Mouse (Mus musculus): ENCODE measurements around the gene H1foo. TPM values are rescaled to one million over a fixed set of nuclear protein-coding genes. Genes with fewer than 3 reads are reported as not detected.
A peak's percentile ranks its signal among the peaks of the same experiment; 100 is the strongest.

The H1foo gene
- polyA plus RNA-seq, 1 experiment from 2014 or later, result not detected

GRCm38 (mm10) chr6:115946389-115946788 lies 1.7 kb downstream of the H1foo start:
- no peak; the same call in 1 of the 2 replicates for ATAC-seq (ENCODE audit: insufficient number of reproducible peaks, low FRiP score)
- no peaks in the 10 kb centered on the region for H3K27me3 ChIP-seq (replicated peaks)
- H3K9ac ChIP-seq, result no peak overlapping the region
- H3K27ac ChIP-seq (ENCODE audit: poor library complexity, severe bottlenecking), result peak overlapping the region; percentile 3
- H3K36me3 ChIP-seq, result no peaks in the 10 kb centered on the region
- H3K9me3 ChIP-seq (replicated peaks), result no peaks in the 10 kb centered on the region
- WGBS, result 5% methylated on average over 6 of the region's 6 CpGs
- H3K4me2 ChIP-seq, result no peak overlapping the region
- H3K4me3 ChIP-seq, result no peak overlapping the region
- H3K4me1 ChIP-seq (replicated peaks), result peaks cover 45% of the 10 kb centered on the region

- no peak for ATAC-seq (ENCODE audit: insufficient number of reproducible peaks, low FRiP score)
- Histone ChIP-seq H3K36me3 (peaks cover 35% of the 10 kb centered on the region), H3K4me1 (replicated peaks) (peaks cover 44% of the 10 kb centered on the region)
These were observed 9.9 kb downstream of the H1foo start for GRCm38 (mm10) chr6:115954506-115955074.

GRCm38 (mm10) chr6:115955169-115955568 lies 10.4 kb downstream of the H1foo start:
- H3K4me1 ChIP-seq (replicated peaks), result peaks cover 47% of the 10 kb centered on the region
- H3K9me3 ChIP-seq (replicated peaks), result no peaks in the 10 kb centered on the region
- H3K36me3 ChIP-seq, result peaks cover 40% of the 10 kb centered on the region
- H3K4me3 ChIP-seq, result no peak overlapping the region
- H3K9ac ChIP-seq, result no peak overlapping the region
- H3K27ac ChIP-seq (ENCODE audit: poor library complexity, severe bottlenecking), result no peak overlapping the region
- ATAC-seq (ENCODE audit: insufficient number of reproducible peaks, low FRiP score), result no peak
- no peak overlapping the region for H3K4me2 ChIP-seq
- 91% methylated on average over 4 of the region's 4 CpGs for WGBS
- H3K27me3 ChIP-seq (replicated peaks), result no peaks in the 10 kb centered on the region

More at GRCm38 (mm10) chr6:115954506-115955074, 9.9 kb downstream of the H1foo start:
- H3K4me3 ChIP-seq, result no peak overlapping the region
- no peak overlapping the region for H3K4me2 ChIP-seq
- H3K9ac ChIP-seq, result no peak overlapping the region
- WGBS, result 81% methylated on average over 9 of the region's 9 CpGs
- H3K27ac ChIP-seq (ENCODE audit: poor library complexity, severe bottlenecking), result no peak overlapping the region; the same call in 1 of the 2 replicates
- no peaks in the 10 kb centered on the region for H3K9me3 ChIP-seq (replicated peaks)
- no peaks in the 10 kb centered on the region for H3K27me3 ChIP-seq (replicated peaks)

- H3K36me3 ChIP-seq, result peaks cover 45% of the 10 kb centered on the region
These were observed 10.9 kb downstream of the H1foo start for GRCm38 (mm10) chr6:115955664-115956063.

GRCm38 (mm10) chr6:115956418-115956921 lies 11.7 kb downstream of the H1foo start:
- Histone ChIP-seq H3K4me3 (no peak overlapping the region), H3K36me3 (peaks cover 52% of the 10 kb centered on the region), H3K9ac (no peak overlapping the region), H3K4me2 (0 out of 2 replicates have a peak overlapping the region, but pooled peaks have one; percentile 9), H3K9me3 (replicated peaks) (no peaks in the 10 kb centered on the region), H3K27me3 (replicated peaks) (no peaks in the 10 kb centered on the region), H3K27ac (ENCODE audit: poor library complexity, severe bottlenecking) (0 out of 2 replicates have a peak overlapping the region, but pooled peaks have one; percentile 42), H3K4me1 (replicated peaks) (peaks cover 47% of the 10 kb centered on the region)
- no peak for ATAC-seq (ENCODE audit: insufficient number of reproducible peaks, low FRiP score)
- 81% methylated on average over 13 of the region's 13 CpGs for WGBS

More at GRCm38 (mm10) chr6:115955664-115956063, 10.9 kb downstream of the H1foo start:
- ATAC-seq (ENCODE audit: insufficient number of reproducible peaks, low FRiP score), result no peak
- WGBS, result 80% methylated on average over 11 of the region's 11 CpGs
- Histone ChIP-seq H3K27ac (ENCODE audit: poor library complexity, severe bottlenecking) (no peak overlapping the region), H3K9me3 (replicated peaks) (no peaks in the 10 kb centered on the region), H3K4me1 (replicated peaks) (peaks cover 47% of the 10 kb centered on the region), H3K27me3 (replicated peaks) (no peaks in the 10 kb centered on the region), H3K4me2 (no peak overlapping the region), H3K9ac (no peak overlapping the region), H3K4me3 (no peak overlapping the region)

- Histone ChIP-seq H3K27me3 (replicated peaks) (no peaks in the 10 kb centered on the region), H3K27ac (ENCODE audit: poor library complexity, severe bottlenecking) (peak overlapping the region; percentile 42), H3K36me3 (peaks cover 58% of the 10 kb centered on the region), H3K9ac (no peak overlapping the region), H3K9me3 (replicated peaks) (no peaks in the 10 kb centered on the region), H3K4me2 (peak overlapping the region; percentile 9; the same call in 1 of the 2 replicates), H3K4me1 (replicated peaks) (peaks cover 51% of the 10 kb centered on the region), H3K4me3 (no peak overlapping the region)
- 0 out of 2 replicates have a peak, but pooled peaks have one; percentile 14 for ATAC-seq (ENCODE audit: insufficient number of reproducible peaks, low FRiP score)
- 34% methylated on average over 16 of the region's 16 CpGs for WGBS
These were observed 12.3 kb downstream of the H1foo start for GRCm38 (mm10) chr6:115956922-115957601.

- H3K36me3 ChIP-seq, result peaks cover 64% of the 10 kb centered on the region
- peaks cover 55% of the 10 kb centered on the region for H3K4me1 ChIP-seq (replicated peaks)
- no peaks in the 10 kb centered on the region for H3K9me3 ChIP-seq (replicated peaks)
- H3K4me3 ChIP-seq, result no peak overlapping the region
- H3K27me3 ChIP-seq (replicated peaks), result no peaks in the 10 kb centered on the region
- WGBS, result 50% methylated on average over 6 of the region's 6 CpGs
- ATAC-seq (ENCODE audit: insufficient number of reproducible peaks, low FRiP score), result no peak
- H3K27ac ChIP-seq (ENCODE audit: poor library complexity, severe bottlenecking), result peak overlapping the region; percentile 42
- H3K4me2 ChIP-seq, result no peak overlapping the region
- H3K9ac ChIP-seq, result peak overlapping the region; percentile 15; the same call in 1 of the 2 replicates
These were observed 12.9 kb downstream of the H1foo start for GRCm38 (mm10) chr6:115957681-115958080.

GRCm38 (mm10) chr6:115958445-115958844 lies 13.7 kb downstream of the H1foo start:
- 90% methylated on average over 9 of the region's 9 CpGs for WGBS
- Histone ChIP-seq H3K4me1 (replicated peaks) (peaks cover 61% of the 10 kb centered on the region), H3K36me3 (peaks cover 72% of the 10 kb centered on the region)

GRCm38 (mm10) chr6:115959151-115959691 lies 14.5 kb downstream of the H1foo start:
- Histone ChIP-seq H3K9ac (no peak overlapping the region), H3K27ac (ENCODE audit: poor library complexity, severe bottlenecking) (no peak overlapping the region), H3K36me3 (peaks cover 76% of the 10 kb centered on the region), H3K4me1 (replicated peaks) (peaks cover 57% of the 10 kb centered on the region), H3K27me3 (replicated peaks) (0 out of 2 replicates have a peak, but pooled peaks cover 4% of the 10 kb centered on the region), H3K9me3 (replicated peaks) (no peaks in the 10 kb centered on the region), H3K4me3 (no peak overlapping the region), H3K4me2 (no peak overlapping the region)
- WGBS, result 71% methylated on average over 7 of the region's 7 CpGs
- ATAC-seq (ENCODE audit: insufficient number of reproducible peaks, low FRiP score), result no peak

More at GRCm38 (mm10) chr6:115958445-115958844, 13.7 kb downstream of the H1foo start:
- Histone ChIP-seq H3K27me3 (replicated peaks) (0 out of 2 replicates have a peak, but pooled peaks cover 4% of the 10 kb centered on the region), H3K4me3 (no peak overlapping the region), H3K27ac (ENCODE audit: poor library complexity, severe bottlenecking) (no peak overlapping the region), H3K9me3 (replicated peaks) (no peaks in the 10 kb centered on the region), H3K4me2 (no peak overlapping the region), H3K9ac (no peak overlapping the region)
- no peak for ATAC-seq (ENCODE audit: insufficient number of reproducible peaks, low FRiP score)

- Histone ChIP-seq H3K36me3 (peaks cover 69% of the 10 kb centered on the region), H3K4me3 (no peak overlapping the region), H3K9me3 (replicated peaks) (no peaks in the 10 kb centered on the region), H3K27me3 (replicated peaks) (0 out of 2 replicates have a peak, but pooled peaks cover 4% of the 10 kb centered on the region), H3K27ac (ENCODE audit: poor library complexity, severe bottlenecking) (no peak overlapping the region), H3K9ac (no peak overlapping the region), H3K4me2 (no peak overlapping the region), H3K4me1 (replicated peaks) (peaks cover 50% of the 10 kb centered on the region)
- no peak for ATAC-seq (ENCODE audit: insufficient number of reproducible peaks, low FRiP score)
- 86% methylated on average over 19 of the region's 19 CpGs for WGBS
These were observed 15.6 kb downstream of the H1foo start for GRCm38 (mm10) chr6:115960322-115960721.

GRCm38 (mm10) chr6:115961743-115962142 lies 17.0 kb downstream of the H1foo start:
- 78% methylated on average over 3 of the region's 3 CpGs for WGBS

More at GRCm38 (mm10) chr6:115961743-115962142, 17.0 kb downstream of the H1foo start:
- Histone ChIP-seq H3K27ac (ENCODE audit: poor library complexity, severe bottlenecking) (no peak overlapping the region), H3K27me3 (replicated peaks) (0 out of 2 replicates have a peak, but pooled peaks cover 4% of the 10 kb centered on the region), H3K4me1 (replicated peaks) (peaks cover 43% of the 10 kb centered on the region), H3K9ac (no peak overlapping the region), H3K9me3 (replicated peaks) (no peaks in the 10 kb centered on the region), H3K36me3 (peaks cover 77% of the 10 kb centered on the region), H3K4me2 (no peak overlapping the region), H3K4me3 (no peak overlapping the region)
- ATAC-seq (ENCODE audit: insufficient number of reproducible peaks, low FRiP score), result no peak
